Mouse (Mus musculus): ENCODE measurements at regions not wholly inside any gene's neighbourhood (a gene's known extent, or its start where the extent isn't known, plus 50 kb on each side); places are given as distances from the start of the nearest gene placed in this dataset.

DNA sequence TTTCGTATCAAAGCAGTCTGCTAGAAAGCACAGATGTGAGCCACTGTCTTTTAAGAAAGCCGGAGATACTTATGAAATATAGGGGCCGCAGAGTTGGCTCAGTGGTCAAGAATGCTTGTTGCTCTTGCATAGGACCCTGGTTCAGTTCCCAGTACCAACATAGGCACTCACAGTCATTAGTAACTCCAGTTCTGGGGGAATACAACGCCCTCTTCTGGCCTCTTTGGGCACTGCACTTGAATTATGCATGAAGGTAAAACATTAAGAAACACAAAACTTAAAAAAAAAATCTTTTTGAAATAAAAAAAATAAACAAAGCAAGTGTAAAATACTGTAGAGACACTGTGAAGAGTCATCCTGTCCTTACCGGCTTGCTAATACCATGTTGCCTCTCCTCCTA, 94.7 kb upstream of the Irf2bp2 start:
- no peak overlapping the region for H3K4me3 ChIP-seq (replicated peaks)
- ATAC-seq = no peak
- 79% methylated on average over 5 of the region's 5 CpGs for WGBS

DNA sequence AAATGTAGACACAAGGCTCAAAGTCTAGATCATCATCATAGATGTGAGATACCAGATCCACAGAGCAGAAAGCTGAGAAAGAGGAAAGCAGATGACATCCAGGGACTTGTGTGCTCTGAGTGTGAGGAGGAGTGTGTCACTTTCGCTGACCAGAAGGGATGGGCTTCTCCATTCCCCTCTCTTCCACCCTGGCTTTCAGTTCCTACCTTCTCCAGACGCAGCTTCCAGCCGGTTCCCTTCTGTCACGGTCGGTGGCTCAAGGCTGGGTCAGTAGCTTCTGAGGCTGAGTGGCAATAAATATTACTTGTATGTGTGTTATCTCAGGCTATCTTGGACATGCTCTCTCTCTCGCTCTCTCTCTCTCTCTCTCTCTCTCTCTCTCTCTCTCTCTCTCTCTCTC, 94.2 kb upstream of the Irf2bp2 start:
- no peaks in the 10 kb centered on the region for H3K27me3 ChIP-seq
- H3K27ac ChIP-seq = no peak overlapping the region
- no peak overlapping the region for H3K4me2 ChIP-seq (replicated peaks)
- H3K9me3 ChIP-seq = no peaks in the 10 kb centered on the region
- H3K4me1 ChIP-seq (replicated peaks) = no peaks in the 10 kb centered on the region
- ATAC-seq = no peak
- H3K4me3 ChIP-seq (replicated peaks) = no peak overlapping the region
- H3K36me3 ChIP-seq = no peaks in the 10 kb centered on the region
- WGBS = 91% methylated on average over 6 of the region's 6 CpGs
- H3K9ac ChIP-seq (replicated peaks) = no peak overlapping the region

More for the DNA sequence above, 94.7 kb upstream of the Irf2bp2 start:
- Histone ChIP-seq H3K36me3 (no peaks in the 10 kb centered on the region), H3K27ac (no peak overlapping the region), H3K27me3 (no peaks in the 10 kb centered on the region), H3K9me3 (no peaks in the 10 kb centered on the region), H3K9ac (replicated peaks) (no peak overlapping the region), H3K4me2 (replicated peaks) (no peak overlapping the region), H3K4me1 (replicated peaks) (no peaks in the 10 kb centered on the region)

DNA sequence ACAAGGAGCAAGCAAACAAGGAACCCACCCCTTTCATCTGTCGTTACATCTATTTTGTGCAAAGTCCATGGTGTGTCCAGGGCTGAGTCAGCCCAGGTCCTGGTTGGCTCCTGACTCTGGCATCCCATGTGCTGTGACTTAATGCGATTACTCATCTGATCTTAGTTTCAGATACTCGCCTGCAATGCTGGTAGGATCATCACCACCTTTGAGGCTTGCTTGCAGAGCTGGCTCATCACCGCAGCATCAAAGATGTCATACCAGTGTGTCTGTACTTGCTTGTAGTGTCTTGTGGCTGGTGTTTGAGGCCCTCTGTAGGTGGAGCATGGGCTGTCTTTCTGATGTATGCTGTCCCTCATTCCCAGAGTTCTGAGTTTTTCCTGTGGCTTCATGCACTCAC, 93.0 kb upstream of the Irf2bp2 start:
- Histone ChIP-seq H3K9me3 (no peaks in the 10 kb centered on the region), H3K36me3 (no peaks in the 10 kb centered on the region), H3K9ac (replicated peaks) (no peak overlapping the region), H3K4me2 (replicated peaks) (no peak overlapping the region), H3K27me3 (no peaks in the 10 kb centered on the region), H3K27ac (no peak overlapping the region), H3K4me1 (replicated peaks) (0 out of 2 replicates have a peak, but pooled peaks cover 11% of the 10 kb centered on the region), H3K4me3 (replicated peaks) (no peak overlapping the region)
- no peak for ATAC-seq
- 92% methylated on average over 4 of the region's 4 CpGs for WGBS

DNA sequence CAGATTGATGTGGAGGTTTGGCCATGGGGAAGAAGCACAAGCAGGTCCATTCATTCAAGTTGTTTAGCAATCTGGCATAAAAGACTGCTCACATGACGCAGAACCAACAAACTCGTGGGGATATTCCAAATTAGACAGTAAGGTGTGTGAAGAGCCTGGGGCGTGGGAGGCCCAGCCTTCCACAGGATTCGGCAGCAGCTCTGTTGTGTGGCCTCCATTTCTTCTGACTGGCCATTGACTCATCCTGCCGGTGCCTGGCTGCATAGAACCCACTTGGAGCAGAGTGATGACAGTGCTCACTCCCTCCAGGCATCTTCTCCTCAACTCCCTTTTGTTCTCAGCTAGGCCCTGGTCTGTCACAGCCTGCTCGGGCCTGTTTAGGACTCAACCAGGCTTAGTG, 91.6 kb upstream of the Irf2bp2 start:
- H3K27me3 ChIP-seq = no peaks in the 10 kb centered on the region
- no peak for ATAC-seq

DNA sequence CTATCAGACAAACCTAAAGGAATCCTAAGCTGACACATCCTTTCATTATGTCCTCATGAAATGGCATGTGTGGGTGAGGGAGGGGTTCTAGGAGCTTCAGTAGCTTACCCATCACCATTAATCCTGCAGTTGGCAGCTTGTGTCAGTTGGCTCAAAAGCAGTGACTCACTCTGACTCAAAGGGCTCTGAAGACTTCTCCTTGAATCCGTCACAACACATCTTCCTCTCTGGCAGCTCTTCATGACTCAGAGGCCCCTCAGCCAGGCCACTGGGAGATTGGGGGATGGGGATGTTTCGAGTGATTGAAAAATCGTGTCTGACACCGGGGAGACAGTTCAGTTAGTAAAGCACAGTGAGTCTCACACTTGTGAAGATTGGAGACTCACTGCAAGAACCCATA, 90.2 kb upstream of the Irf2bp2 start:
- Histone ChIP-seq H3K9ac (replicated peaks) (no peak overlapping the region), H3K4me1 (replicated peaks) (peaks cover 11% of the 10 kb centered on the region; the same call in 1 of the 2 replicates), H3K27me3 (no peaks in the 10 kb centered on the region), H3K9me3 (peaks cover 3% of the 10 kb centered on the region; the same call in 1 of the 2 replicates), H3K36me3 (no peaks in the 10 kb centered on the region), H3K4me3 (replicated peaks) (no peak overlapping the region), H3K4me2 (replicated peaks) (no peak overlapping the region), H3K27ac (no peak overlapping the region)
- 67% methylated on average over 4 of the region's 4 CpGs for WGBS
- ATAC-seq = no peak

More for the DNA sequence above, 91.6 kb upstream of the Irf2bp2 start:
- 0 out of 2 replicates have a peak, but pooled peaks cover 11% of the 10 kb centered on the region for H3K4me1 ChIP-seq (replicated peaks)
- no peaks in the 10 kb centered on the region for H3K36me3 ChIP-seq
- H3K9me3 ChIP-seq = peaks cover under 1% of the 10 kb centered on the region; the same call in 1 of the 2 replicates
- H3K27ac ChIP-seq = no peak overlapping the region
- H3K4me3 ChIP-seq (replicated peaks) = no peak overlapping the region
- WGBS = 81% methylated on average over 6 of the region's 6 CpGs
- H3K9ac ChIP-seq (replicated peaks) = no peak overlapping the region
- no peak overlapping the region for H3K4me2 ChIP-seq (replicated peaks)

DNA sequence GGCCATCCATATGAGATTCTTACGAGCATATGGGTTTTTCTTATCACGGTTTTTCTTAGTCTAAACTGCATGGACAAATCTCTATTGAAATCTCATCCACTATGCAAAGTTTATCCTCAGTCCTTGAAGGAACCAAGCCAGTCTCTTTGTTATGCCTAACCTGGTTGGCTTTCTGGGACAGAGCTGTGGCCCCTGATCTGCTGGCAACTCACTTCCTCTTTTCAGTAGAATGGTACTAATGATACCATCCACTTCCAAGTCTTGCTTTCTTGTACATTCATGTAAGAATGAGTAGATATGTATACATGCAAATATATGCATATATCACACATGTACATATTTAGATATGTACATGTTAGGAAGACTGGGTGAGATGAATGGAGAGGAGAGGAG, 89.8 kb upstream of the Irf2bp2 start:
- H3K4me1 ChIP-seq (replicated peaks) = peaks cover 14% of the 10 kb centered on the region
- 89% methylated on average over 2 of the region's 2 CpGs for WGBS
- no peak overlapping the region for H3K9ac ChIP-seq (replicated peaks)
- H3K27me3 ChIP-seq = no peaks in the 10 kb centered on the region
- H3K4me2 ChIP-seq (replicated peaks) = no peak overlapping the region
- no peak for ATAC-seq
- peaks cover 3% of the 10 kb centered on the region; the same call in 1 of the 2 replicates for H3K9me3 ChIP-seq
- no peaks in the 10 kb centered on the region for H3K36me3 ChIP-seq
- no peak overlapping the region for H3K27ac ChIP-seq
- H3K4me3 ChIP-seq (replicated peaks) = no peak overlapping the region

DNA sequence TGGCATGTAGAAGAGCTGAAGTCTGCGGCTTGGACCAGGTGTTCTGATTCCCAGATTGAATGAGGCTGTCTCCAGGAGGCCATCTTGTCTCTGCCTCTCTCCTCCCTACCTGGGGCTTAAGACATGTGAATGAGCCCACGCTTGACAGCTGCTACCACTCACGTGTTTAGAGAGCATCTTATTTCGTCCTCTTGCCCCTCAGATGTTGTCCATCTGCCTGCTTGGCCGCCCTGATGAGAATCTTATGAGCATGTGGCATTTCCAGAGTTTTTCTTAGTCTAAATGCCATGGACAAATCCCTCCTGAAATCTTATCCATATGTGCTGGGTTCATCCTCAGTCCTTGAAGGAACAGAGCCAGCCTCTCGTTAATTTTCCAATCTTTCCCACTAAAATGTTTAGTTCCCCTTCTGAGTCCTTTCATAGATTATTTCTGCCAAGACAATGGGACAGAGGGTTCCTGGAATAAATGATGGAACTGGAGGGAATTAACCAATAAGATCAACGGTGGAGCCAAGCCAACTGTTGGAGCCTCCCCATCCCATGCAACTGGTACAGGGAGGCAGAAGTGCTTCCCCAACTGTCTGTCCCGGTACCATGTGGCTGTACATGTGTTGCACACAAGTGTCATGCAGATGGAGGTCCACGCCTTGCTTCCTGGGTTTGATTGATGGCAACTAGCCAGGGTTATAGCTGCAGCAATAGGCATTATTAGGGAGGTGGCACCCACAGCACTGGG, 89.2 kb upstream of the Irf2bp2 start:
- Histone ChIP-seq H3K9ac (replicated peaks) (no peak overlapping the region), H3K27me3 (no peaks in the 10 kb centered on the region), H3K4me1 (replicated peaks) (peaks cover 20% of the 10 kb centered on the region), H3K27ac (no peak overlapping the region), H3K9me3 (peaks cover 3% of the 10 kb centered on the region; the same call in 1 of the 2 replicates), H3K4me2 (replicated peaks) (no peak overlapping the region), H3K36me3 (no peaks in the 10 kb centered on the region), H3K4me3 (replicated peaks) (no peak overlapping the region)
- WGBS = 86% methylated on average over 9 of the region's 9 CpGs
- ATAC-seq = no peak

DNA sequence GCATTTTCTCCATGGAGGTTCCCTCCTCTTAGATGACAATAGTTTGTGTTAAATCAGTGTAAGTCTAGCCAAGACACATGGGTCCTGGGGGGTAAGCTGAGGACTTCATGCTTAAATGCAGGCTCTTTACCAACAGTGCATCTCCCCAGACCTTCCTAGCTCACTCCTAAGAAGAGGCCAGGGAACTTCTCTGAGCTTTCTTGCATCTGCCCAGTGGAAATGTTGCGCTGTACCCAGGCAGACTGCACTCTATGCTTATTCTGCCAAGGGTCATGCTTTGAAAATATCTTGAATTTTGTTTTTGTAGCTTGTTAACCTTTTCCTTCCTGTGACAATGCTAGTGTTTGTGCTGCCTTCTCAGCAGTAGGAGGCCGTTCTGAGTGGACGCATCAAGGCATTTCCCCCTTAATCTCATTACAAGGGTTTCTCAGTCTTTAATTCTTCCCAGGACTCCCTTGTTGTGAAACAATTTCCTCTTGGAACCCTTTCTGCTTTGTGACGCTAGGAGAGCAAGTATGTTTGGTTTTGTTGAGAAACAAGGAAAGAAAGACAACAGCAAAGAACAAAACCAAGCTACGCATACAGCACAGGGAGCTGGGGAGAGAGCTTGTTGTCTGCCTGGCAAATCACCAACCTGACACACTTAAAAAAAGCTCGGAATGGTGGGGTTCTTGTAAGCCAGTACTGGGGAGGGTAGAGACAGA, 88.3 kb upstream of the Irf2bp2 start:
- 28% methylated on average over 6 of the region's 6 CpGs for WGBS
- Histone ChIP-seq H3K36me3 (no peaks in the 10 kb centered on the region), H3K27me3 (no peaks in the 10 kb centered on the region), H3K9ac (replicated peaks) (no peak overlapping the region), H3K27ac (peak overlapping the region; percentile 9; the same call in 1 of the 2 replicates), H3K4me3 (replicated peaks) (no peak overlapping the region), H3K4me2 (replicated peaks) (no peak overlapping the region), H3K4me1 (replicated peaks) (peaks cover 26% of the 10 kb centered on the region), H3K9me3 (peaks cover 3% of the 10 kb centered on the region; the same call in 1 of the 2 replicates)
- no peak for ATAC-seq

DNA sequence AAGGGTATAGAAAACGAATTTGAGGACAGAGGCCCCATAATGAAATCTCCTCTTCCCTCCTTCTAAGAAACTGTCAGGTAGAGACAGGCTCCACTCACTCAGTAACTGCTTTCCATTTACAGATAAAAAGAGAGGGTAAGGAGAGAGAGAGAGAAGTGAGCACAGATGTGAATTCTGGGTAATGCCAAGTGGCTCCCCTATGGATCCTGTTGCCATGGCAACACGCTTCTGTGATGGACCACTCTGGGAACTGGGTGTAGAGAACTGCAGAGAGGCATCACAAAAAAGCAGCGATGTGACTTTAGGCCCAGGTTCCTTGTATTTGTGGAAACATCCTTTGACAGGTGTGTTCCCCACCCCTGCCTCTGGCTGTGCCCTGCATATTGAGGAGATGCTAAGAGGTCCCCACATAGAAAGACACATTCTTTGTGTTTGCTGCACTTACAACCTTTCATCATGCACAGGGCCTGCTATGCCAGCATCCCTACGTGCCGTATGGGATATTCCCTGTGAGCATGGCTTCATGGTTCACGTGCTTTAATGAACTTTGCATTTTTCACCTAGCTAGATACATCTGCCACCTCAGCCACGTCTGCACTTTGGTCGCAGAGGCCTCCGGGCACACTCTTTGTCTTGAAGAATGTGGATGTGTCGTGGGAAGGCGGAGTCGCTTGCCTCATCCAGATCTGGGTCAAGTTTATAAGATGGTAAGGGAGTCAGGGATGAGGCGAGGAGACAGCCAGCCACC, 84.4 kb upstream of the Irf2bp2 start:
- no peak overlapping the region for H3K9ac ChIP-seq (replicated peaks)
- 65% methylated on average over 13 of the region's 13 CpGs for WGBS
- peaks cover 29% of the 10 kb centered on the region for H3K4me1 ChIP-seq (replicated peaks)
- no peaks in the 10 kb centered on the region for H3K36me3 ChIP-seq
- no peaks in the 10 kb centered on the region for H3K27me3 ChIP-seq
- peak; percentile 74 for ATAC-seq
- peaks cover 3% of the 10 kb centered on the region; the same call in 1 of the 2 replicates for H3K9me3 ChIP-seq
- no peak overlapping the region for H3K4me3 ChIP-seq (replicated peaks)
- H3K27ac ChIP-seq = peak overlapping the region; percentile 66
- no peak overlapping the region for H3K4me2 ChIP-seq (replicated peaks)

DNA sequence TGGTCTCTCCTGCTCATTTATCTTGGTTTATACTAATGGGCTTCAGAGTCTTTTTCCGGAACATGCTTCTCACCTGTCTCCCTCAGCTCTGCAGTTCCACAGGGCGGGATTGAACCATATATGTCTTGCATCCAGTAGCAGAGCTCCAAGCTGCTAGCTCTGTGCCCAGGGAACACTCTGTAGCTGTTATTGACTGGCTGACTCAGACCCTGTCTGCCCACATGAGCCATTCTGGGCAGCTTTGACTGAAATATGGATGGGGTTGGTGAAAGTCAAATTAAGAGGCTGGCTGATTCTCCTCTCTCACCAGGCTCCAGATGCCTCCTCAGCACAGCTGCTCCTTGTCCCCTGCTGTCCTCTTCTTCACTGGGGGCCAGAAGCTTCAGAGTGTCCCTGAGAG, 81.4 kb upstream of the Irf2bp2 start:
- H3K4me1 ChIP-seq (replicated peaks) = peaks cover 18% of the 10 kb centered on the region
- 88% methylated on average over 2 of the region's 2 CpGs for WGBS
- no peak overlapping the region for H3K27ac ChIP-seq
- H3K36me3 ChIP-seq = no peaks in the 10 kb centered on the region
- no peak overlapping the region for H3K4me3 ChIP-seq (replicated peaks)
- H3K9me3 ChIP-seq = 0 out of 2 replicates have a peak, but pooled peaks cover under 1% of the 10 kb centered on the region
- ATAC-seq = no peak
- H3K9ac ChIP-seq (replicated peaks) = no peak overlapping the region
- no peaks in the 10 kb centered on the region for H3K27me3 ChIP-seq
- H3K4me2 ChIP-seq (replicated peaks) = no peak overlapping the region

DNA sequence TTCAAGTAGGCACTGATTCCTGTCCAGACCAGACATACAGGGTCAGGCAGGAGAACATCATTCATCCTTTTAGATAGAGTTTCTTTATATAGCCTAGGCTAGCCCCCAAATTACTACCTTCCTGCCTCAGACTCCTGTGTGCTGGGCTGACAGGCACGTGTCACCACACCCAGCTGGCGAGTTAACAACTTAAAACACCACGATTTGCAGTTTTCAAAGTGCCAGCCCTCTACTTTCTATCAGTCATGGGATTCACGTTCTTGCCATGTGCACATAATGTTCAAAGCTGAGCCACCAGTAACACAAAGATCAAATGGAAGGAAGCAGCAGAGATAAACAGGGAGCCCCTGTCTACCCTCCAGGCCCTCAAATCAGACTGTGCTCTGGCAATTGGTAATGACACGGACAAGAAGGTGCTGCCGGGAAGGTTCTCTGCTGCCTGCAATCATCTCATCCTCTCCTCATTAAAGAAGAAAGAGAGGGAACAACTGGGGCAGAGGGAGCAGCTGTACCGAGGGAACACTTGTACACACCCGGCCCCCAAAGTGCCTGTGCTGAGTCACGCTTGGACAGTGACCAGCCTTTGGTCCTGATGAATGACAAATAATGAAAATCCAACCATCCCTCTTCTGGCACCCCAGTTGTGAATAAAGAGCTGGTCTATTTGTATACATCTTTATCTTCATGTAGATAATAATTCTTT, 79.4 kb upstream of the Irf2bp2 start:
- H3K27me3 ChIP-seq = no peaks in the 10 kb centered on the region
- peaks cover 21% of the 10 kb centered on the region for H3K4me1 ChIP-seq (replicated peaks)
- no peaks in the 10 kb centered on the region for H3K36me3 ChIP-seq
- no peak overlapping the region for H3K4me3 ChIP-seq (replicated peaks)
- no peak for ATAC-seq
- no peak overlapping the region for H3K27ac ChIP-seq
- no peak overlapping the region for H3K4me2 ChIP-seq (replicated peaks)
- 65% methylated on average over 9 of the region's 9 CpGs for WGBS
- no peak overlapping the region for H3K9ac ChIP-seq (replicated peaks)
- no peaks in the 10 kb centered on the region for H3K9me3 ChIP-seq

Measured in midbrain, embryonic 13.5 days (tissue).